Mouse (Mus musculus): ENCODE data around the gene Furin. TPM values are rescaled to one million over a fixed set of nuclear protein-coding genes. Genes with fewer than 3 reads are reported as not detected.

Gene Furin
- total and polyA plus RNA-seq, 2 experiments: 26.5 to 152 TPM

DNA sequence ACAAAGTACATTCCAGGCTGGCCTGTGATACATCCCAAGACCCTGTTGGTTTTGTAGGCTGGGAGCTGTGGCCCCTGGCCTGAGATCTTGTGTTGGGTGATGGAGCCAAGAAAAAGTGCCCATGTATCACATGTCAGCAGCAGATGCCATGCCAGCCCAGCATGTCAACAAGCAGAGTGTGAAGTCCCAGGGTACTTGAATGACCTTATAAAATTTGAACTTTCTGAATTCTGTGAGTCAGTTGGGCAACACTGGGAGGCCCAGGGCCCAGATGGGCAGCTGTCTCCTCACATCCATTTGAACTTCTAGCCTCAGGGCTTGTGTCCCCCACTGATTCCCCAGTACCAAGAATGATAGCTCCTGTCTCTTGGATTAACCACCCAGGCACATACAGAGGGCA, 12.4 kb upstream of the Furin start:
- no peak overlapping the region for H3K4me3 ChIP-seq (ENCODE audit: insufficient read depth, low read depth, low read length)
- peak overlapping the region; percentile 74 for H3K27ac ChIP-seq (replicated peaks; ENCODE audit: insufficient read depth, low read depth, low read length)
- no peaks in the 10 kb centered on the region for H3K36me3 ChIP-seq (ENCODE audit: control insufficient read depth, insufficient read depth, low read length)
- no peak overlapping the region for H3K9ac ChIP-seq (ENCODE audit: low read depth, low read length)
- peak; percentile 90 for DNase-seq (ENCODE audit: extremely low read depth, low read depth, low spot score)
- no peaks in the 10 kb centered on the region for H3K27me3 ChIP-seq (ENCODE audit: control insufficient read depth, insufficient read depth, low read length)
- TF ChIP-seq POLR2A (IDR thresholded peaks at IDR 0.05; ENCODE audit: extremely low read depth, insufficient read depth, low read length) (no peak), CTCF (IDR thresholded peaks at IDR 0.05; ENCODE audit: low read depth, low read length) (no peak)
- peaks cover 30% of the 10 kb centered on the region for H3K4me1 ChIP-seq (ENCODE audit: control insufficient read depth, insufficient read depth, low read length)
- H3K79me2 ChIP-seq (ENCODE audit: control insufficient read depth, insufficient read depth, low read length): no peaks in the 10 kb centered on the region

DNA sequence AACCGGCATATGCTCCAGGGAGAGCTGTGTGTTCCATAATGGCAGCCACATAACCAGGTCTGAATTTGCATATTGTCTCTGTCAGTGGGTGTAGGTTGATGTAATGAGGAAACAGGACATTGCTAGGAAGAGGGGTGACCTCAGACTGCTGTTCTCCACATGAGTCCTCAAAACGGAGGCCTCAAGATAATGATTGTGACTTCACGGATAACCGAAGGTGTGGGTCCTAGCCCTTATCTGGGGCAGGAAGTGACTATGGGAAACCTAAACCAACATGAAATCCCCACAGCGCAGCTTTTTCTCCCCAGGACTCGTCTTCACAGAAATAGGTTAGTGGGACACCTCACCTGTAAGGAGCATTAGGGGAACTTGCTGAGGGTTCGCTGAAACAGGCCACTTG, 11.7 kb upstream of the Furin start:
- WGBS: 89% methylated on average over 7 of the region's 7 CpGs

DNA sequence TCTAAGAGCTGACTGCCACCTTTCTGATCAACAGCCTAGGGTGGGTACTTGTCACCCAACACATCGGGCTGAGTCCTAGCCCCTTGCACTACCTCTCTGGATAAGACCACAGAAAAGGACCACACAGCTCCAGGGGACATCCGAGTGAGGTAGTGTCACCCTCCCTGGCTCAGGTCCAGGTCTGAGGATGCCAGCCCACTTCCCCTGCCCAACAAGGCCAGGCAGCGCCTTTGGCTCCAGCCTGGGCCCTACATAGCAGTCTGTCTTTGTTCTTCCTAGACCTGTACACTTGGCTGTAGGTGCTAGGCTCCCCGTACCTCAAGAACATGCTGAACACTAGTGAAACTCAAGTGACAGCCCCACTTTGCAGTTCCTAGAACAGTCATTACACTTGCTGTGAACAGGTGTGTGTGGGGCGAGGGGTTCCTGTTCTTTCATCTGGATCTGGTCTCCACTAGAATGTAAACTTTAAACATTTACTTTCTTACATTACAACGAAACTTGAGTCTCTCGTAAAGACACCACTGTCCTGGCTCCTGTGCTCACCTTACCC, 9.1 kb upstream of the Furin start:
- no peak for TF ChIP-seq POLR2A (IDR thresholded peaks at IDR 0.05; ENCODE audit: extremely low read depth, insufficient read depth, low read length)
- TF ChIP-seq CTCF (IDR thresholded peaks at IDR 0.05; ENCODE audit: low read depth, low read length): no peak
- no peak overlapping the region for H3K9ac ChIP-seq (ENCODE audit: low read depth, low read length)
- H3K27me3 ChIP-seq (ENCODE audit: control insufficient read depth, insufficient read depth, low read length): no peaks in the 10 kb centered on the region
- no peak for DNase-seq (ENCODE audit: extremely low read depth, low read depth, low spot score)
- H3K4me1 ChIP-seq (ENCODE audit: control insufficient read depth, insufficient read depth, low read length): peaks cover 24% of the 10 kb centered on the region
- no peaks in the 10 kb centered on the region for H3K36me3 ChIP-seq (ENCODE audit: control insufficient read depth, insufficient read depth, low read length)
- 85% methylated on average over 7 of the region's 7 CpGs for WGBS
- no peaks in the 10 kb centered on the region for H3K79me2 ChIP-seq (ENCODE audit: control insufficient read depth, insufficient read depth, low read length)
- H3K27ac ChIP-seq (replicated peaks; ENCODE audit: insufficient read depth, low read depth, low read length): no peak overlapping the region
- no peak overlapping the region for H3K4me3 ChIP-seq (ENCODE audit: insufficient read depth, low read depth, low read length)

More for the DNA sequence above, 11.7 kb upstream of the Furin start:
- Histone ChIP-seq H3K27me3 (ENCODE audit: control insufficient read depth, insufficient read depth, low read length) (no peaks in the 10 kb centered on the region), H3K4me1 (ENCODE audit: control insufficient read depth, insufficient read depth, low read length) (peaks cover 27% of the 10 kb centered on the region), H3K4me3 (ENCODE audit: insufficient read depth, low read depth, low read length) (no peak overlapping the region), H3K36me3 (ENCODE audit: control insufficient read depth, insufficient read depth, low read length) (no peaks in the 10 kb centered on the region), H3K9ac (ENCODE audit: low read depth, low read length) (no peak overlapping the region), H3K79me2 (ENCODE audit: control insufficient read depth, insufficient read depth, low read length) (no peaks in the 10 kb centered on the region), H3K27ac (replicated peaks; ENCODE audit: insufficient read depth, low read depth, low read length) (peak overlapping the region; percentile 61)
- no peak for TF ChIP-seq POLR2A (IDR thresholded peaks at IDR 0.05; ENCODE audit: extremely low read depth, insufficient read depth, low read length)
- TF ChIP-seq CTCF (IDR thresholded peaks at IDR 0.05; ENCODE audit: low read depth, low read length): no peak
- no peak for DNase-seq (ENCODE audit: extremely low read depth, low read depth, low spot score)

DNA sequence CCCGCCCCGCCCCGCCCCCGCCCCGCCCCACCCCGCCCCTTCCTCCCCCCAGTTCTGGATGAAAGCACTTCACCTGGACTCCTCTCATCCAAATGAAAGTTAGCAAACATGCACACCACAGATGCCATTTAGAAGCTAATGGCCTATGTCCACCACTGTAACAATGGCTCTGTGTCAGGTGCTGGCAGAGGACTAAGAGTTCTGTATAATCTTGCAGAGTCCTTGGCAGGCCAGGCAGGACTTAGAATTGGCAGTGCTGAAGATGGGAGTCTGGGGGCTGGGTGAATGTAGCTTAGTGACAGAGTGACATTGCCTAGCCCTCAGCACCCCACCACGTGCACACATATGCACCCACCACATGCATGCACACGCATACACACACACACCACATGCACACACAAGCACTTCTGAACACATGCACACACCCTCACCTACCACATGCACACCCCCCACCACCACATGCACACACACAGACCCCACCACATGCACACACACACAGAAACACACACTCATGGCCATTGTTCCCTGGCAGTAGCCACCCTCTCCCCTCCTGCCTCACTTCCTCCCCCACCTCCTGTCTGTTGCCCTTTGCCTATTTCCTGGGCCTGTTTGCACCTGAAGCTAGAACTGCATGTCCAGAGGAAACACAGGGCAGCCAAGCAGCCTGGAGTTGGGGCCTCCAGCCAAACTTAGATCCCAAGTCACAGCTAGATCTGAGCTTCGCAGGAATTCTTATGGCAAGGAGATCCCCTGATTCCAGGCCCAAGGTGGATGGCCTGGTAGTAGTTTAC, 8.5 kb upstream of the Furin start:
- no peak overlapping the region for H3K27ac ChIP-seq (replicated peaks; ENCODE audit: insufficient read depth, low read depth, low read length)
- H3K4me1 ChIP-seq (ENCODE audit: control insufficient read depth, insufficient read depth, low read length): peaks cover 24% of the 10 kb centered on the region
- WGBS: 76% methylated on average over 9 of the region's 9 CpGs
- H3K79me2 ChIP-seq (ENCODE audit: control insufficient read depth, insufficient read depth, low read length): no peaks in the 10 kb centered on the region
- H3K4me3 ChIP-seq (ENCODE audit: insufficient read depth, low read depth, low read length): no peak overlapping the region
- no peaks in the 10 kb centered on the region for H3K27me3 ChIP-seq (ENCODE audit: control insufficient read depth, insufficient read depth, low read length)
- no peaks in the 10 kb centered on the region for H3K36me3 ChIP-seq (ENCODE audit: control insufficient read depth, insufficient read depth, low read length)
- peak; percentile 63 for DNase-seq (ENCODE audit: extremely low read depth, low read depth, low spot score)
- no peak overlapping the region for H3K9ac ChIP-seq (ENCODE audit: low read depth, low read length)
- no peak for TF ChIP-seq POLR2A (IDR thresholded peaks at IDR 0.05; ENCODE audit: extremely low read depth, insufficient read depth, low read length)
- no peak for TF ChIP-seq CTCF (IDR thresholded peaks at IDR 0.05; ENCODE audit: low read depth, low read length)

DNA sequence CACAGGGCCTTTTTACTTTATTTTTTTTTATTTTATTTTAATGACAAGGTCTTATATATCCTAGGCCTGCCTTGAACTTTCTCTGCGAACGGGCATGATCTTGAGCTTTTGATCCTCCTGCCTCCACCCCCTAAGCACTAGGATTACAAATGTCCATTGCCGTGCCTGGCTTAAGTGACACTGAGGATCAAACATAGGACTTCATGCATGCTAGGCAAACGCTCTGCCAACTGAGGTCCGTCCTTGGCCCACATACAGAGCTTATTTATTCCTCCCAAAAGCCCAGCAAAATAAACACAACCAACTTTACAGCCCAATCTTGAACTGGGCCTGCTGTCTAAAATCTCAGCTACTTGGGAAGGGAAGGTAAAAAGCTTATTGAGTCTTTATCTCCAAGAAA, 7.5 kb upstream of the Furin start:
- TF ChIP-seq CTCF (IDR thresholded peaks at IDR 0.05; ENCODE audit: low read depth, low read length) (no peak), POLR2A (IDR thresholded peaks at IDR 0.05; ENCODE audit: extremely low read depth, insufficient read depth, low read length) (no peak)
- H3K9ac ChIP-seq (ENCODE audit: low read depth, low read length): no peak overlapping the region
- H3K27ac ChIP-seq (replicated peaks; ENCODE audit: insufficient read depth, low read depth, low read length): no peak overlapping the region; the same call in 1 of the 2 replicates
- no peaks in the 10 kb centered on the region for H3K36me3 ChIP-seq (ENCODE audit: control insufficient read depth, insufficient read depth, low read length)
- no peak overlapping the region for H3K4me3 ChIP-seq (ENCODE audit: insufficient read depth, low read depth, low read length)
- no peaks in the 10 kb centered on the region for H3K79me2 ChIP-seq (ENCODE audit: control insufficient read depth, insufficient read depth, low read length)
- WGBS: 48% methylated on average over 5 of the region's 5 CpGs
- no peaks in the 10 kb centered on the region for H3K27me3 ChIP-seq (ENCODE audit: control insufficient read depth, insufficient read depth, low read length)
- peak; percentile 72 for DNase-seq (ENCODE audit: extremely low read depth, low read depth, low spot score)
- peaks cover 18% of the 10 kb centered on the region for H3K4me1 ChIP-seq (ENCODE audit: control insufficient read depth, insufficient read depth, low read length)

DNA sequence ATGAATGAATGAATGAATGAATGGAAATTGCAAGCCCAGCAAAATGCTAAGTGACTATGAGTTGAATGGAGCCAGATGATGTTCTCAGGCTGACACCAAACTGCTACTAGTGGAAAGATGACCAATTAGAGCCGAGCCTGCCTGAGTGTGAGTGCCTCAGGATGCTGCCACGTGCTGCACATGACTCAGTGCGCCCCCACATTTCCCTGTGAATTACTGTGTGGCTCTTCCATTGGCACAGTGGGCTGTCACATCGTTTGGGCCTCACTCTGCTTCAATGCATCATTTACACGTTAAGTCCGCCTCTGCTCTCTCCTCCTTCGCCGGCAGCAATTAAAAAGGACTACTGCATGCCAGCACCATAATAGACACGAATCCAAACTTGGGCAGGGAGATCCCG, 7.0 kb upstream of the Furin start:
- 93% methylated on average over 10 of the region's 10 CpGs for WGBS
- DNase-seq (ENCODE audit: extremely low read depth, low read depth, low spot score): no peak
- TF ChIP-seq POLR2A (IDR thresholded peaks at IDR 0.05; ENCODE audit: extremely low read depth, insufficient read depth, low read length) (no peak), CTCF (IDR thresholded peaks at IDR 0.05; ENCODE audit: low read depth, low read length) (no peak)
- no peak overlapping the region for H3K27ac ChIP-seq (replicated peaks; ENCODE audit: insufficient read depth, low read depth, low read length)
- H3K4me1 ChIP-seq (ENCODE audit: control insufficient read depth, insufficient read depth, low read length): peaks cover 15% of the 10 kb centered on the region
- no peak overlapping the region for H3K4me3 ChIP-seq (ENCODE audit: insufficient read depth, low read depth, low read length)
- H3K9ac ChIP-seq (ENCODE audit: low read depth, low read length): no peak overlapping the region
- H3K36me3 ChIP-seq (ENCODE audit: control insufficient read depth, insufficient read depth, low read length): no peaks in the 10 kb centered on the region
- no peaks in the 10 kb centered on the region for H3K27me3 ChIP-seq (ENCODE audit: control insufficient read depth, insufficient read depth, low read length)
- H3K79me2 ChIP-seq (ENCODE audit: control insufficient read depth, insufficient read depth, low read length): no peaks in the 10 kb centered on the region

Measured in liver, adult 2 months (tissue).